Mouse (Mus musculus): Measurements from ENCODE around the gene Alpk1. TPM values are rescaled to one million over a fixed set of nuclear protein-coding genes. Genes with fewer than 3 reads are reported as not detected.

The Alpk1 gene
- polyA plus RNA-seq, 1 experiment from 2014 or later = 0.47 TPM

- ATAC-seq (ENCODE audit: low FRiP score, low TSS enrichment) (no peak), DNase-seq (no peak)
- Histone ChIP-seq H3K4me2 (ENCODE audit: low read length) (no peak overlapping the region), H3K4me1 (ENCODE audit: control insufficient read depth, insufficient read depth, low read length) (no peaks in the 10 kb centered on the region), H3K4me3 (replicated peaks; ENCODE audit: low read depth, low read length) (no peak overlapping the region), H3K9me3 (ENCODE audit: control insufficient read depth, low read length) (no peaks in the 10 kb centered on the region), H3K27ac (replicated peaks; ENCODE audit: low read depth, low read length) (no peak overlapping the region), H3K9ac (replicated peaks; ENCODE audit: low read length) (no peak overlapping the region), H3K27me3 (ENCODE audit: control insufficient read depth, insufficient read depth, low read length) (no peaks in the 10 kb centered on the region), H3K36me3 (ENCODE audit: control insufficient read depth, insufficient read depth, low read length) (peaks cover 77% of the 10 kb centered on the region)
- whole genome bisulfite sequencing = 97% methylated on average over 7 of the region's 7 CpGs
Measured at GRCm38 (mm10) chr3:127809103-127809502, 28.8 kb upstream of the Alpk1 start.

GRCm38 (mm10) chr3:127807846-127808245 is 27.5 kb upstream of the Alpk1 start:
- Histone ChIP-seq H3K27me3 (ENCODE audit: control insufficient read depth, insufficient read depth, low read length) (no peaks in the 10 kb centered on the region), H3K36me3 (ENCODE audit: control insufficient read depth, insufficient read depth, low read length) (peaks cover 66% of the 10 kb centered on the region), H3K27ac (replicated peaks; ENCODE audit: low read depth, low read length) (no peak overlapping the region), H3K9me3 (ENCODE audit: control insufficient read depth, low read length) (no peaks in the 10 kb centered on the region), H3K4me2 (ENCODE audit: low read length) (no peak overlapping the region), H3K9ac (replicated peaks; ENCODE audit: low read length) (no peak overlapping the region), H3K4me1 (ENCODE audit: control insufficient read depth, insufficient read depth, low read length) (no peaks in the 10 kb centered on the region), H3K4me3 (replicated peaks; ENCODE audit: low read depth, low read length) (no peak overlapping the region)
- ATAC-seq (ENCODE audit: low FRiP score, low TSS enrichment) = no peak
- no peak for DNase-seq
- 65% methylated on average over 5 of the region's 5 CpGs for WGBS

- Histone ChIP-seq H3K9ac (replicated peaks; ENCODE audit: low read length) (no peak overlapping the region), H3K4me2 (ENCODE audit: low read length) (no peak overlapping the region), H3K27ac (replicated peaks; ENCODE audit: low read depth, low read length) (no peak overlapping the region), H3K4me3 (replicated peaks; ENCODE audit: low read depth, low read length) (no peak overlapping the region), H3K27me3 (ENCODE audit: control insufficient read depth, insufficient read depth, low read length) (no peaks in the 10 kb centered on the region), H3K4me1 (ENCODE audit: control insufficient read depth, insufficient read depth, low read length) (no peaks in the 10 kb centered on the region), H3K9me3 (ENCODE audit: control insufficient read depth, low read length) (no peaks in the 10 kb centered on the region), H3K36me3 (ENCODE audit: control insufficient read depth, insufficient read depth, low read length) (peaks cover 48% of the 10 kb centered on the region)
- no peak for ATAC-seq (ENCODE audit: low FRiP score, low TSS enrichment)
- WGBS = 93% methylated on average over 6 of the region's 6 CpGs
- no peak for DNase-seq
Measured at GRCm38 (mm10) chr3:127805991-127806390, 25.7 kb upstream of the Alpk1 start.

- no peaks in the 10 kb centered on the region for H3K4me1 ChIP-seq (ENCODE audit: control insufficient read depth, insufficient read depth, low read length)
- H3K4me3 ChIP-seq (replicated peaks; ENCODE audit: low read depth, low read length) = no peak overlapping the region
- DNase-seq = no peak
- no peak overlapping the region for H3K27ac ChIP-seq (replicated peaks; ENCODE audit: low read depth, low read length)
- H3K36me3 ChIP-seq (ENCODE audit: control insufficient read depth, insufficient read depth, low read length) = peaks cover 41% of the 10 kb centered on the region
- H3K9ac ChIP-seq (replicated peaks; ENCODE audit: low read length) = no peak overlapping the region
- no peaks in the 10 kb centered on the region for H3K27me3 ChIP-seq (ENCODE audit: control insufficient read depth, insufficient read depth, low read length)
- H3K4me2 ChIP-seq (ENCODE audit: low read length) = no peak overlapping the region
- WGBS = 61% methylated on average over 12 of the region's 12 CpGs
- H3K9me3 ChIP-seq (ENCODE audit: control insufficient read depth, low read length) = no peaks in the 10 kb centered on the region
- no peak for ATAC-seq (ENCODE audit: low FRiP score, low TSS enrichment)
Measured at GRCm38 (mm10) chr3:127805071-127805470, 24.7 kb upstream of the Alpk1 start.

- Histone ChIP-seq H3K4me2 (ENCODE audit: low read length) (no peak overlapping the region), H3K4me3 (replicated peaks; ENCODE audit: low read depth, low read length) (no peak overlapping the region), H3K4me1 (ENCODE audit: control insufficient read depth, insufficient read depth, low read length) (no peaks in the 10 kb centered on the region), H3K9ac (replicated peaks; ENCODE audit: low read length) (no peak overlapping the region), H3K27ac (replicated peaks; ENCODE audit: low read depth, low read length) (no peak overlapping the region), H3K9me3 (ENCODE audit: control insufficient read depth, low read length) (no peaks in the 10 kb centered on the region), H3K27me3 (ENCODE audit: control insufficient read depth, insufficient read depth, low read length) (no peaks in the 10 kb centered on the region), H3K36me3 (ENCODE audit: control insufficient read depth, insufficient read depth, low read length) (peaks cover 35% of the 10 kb centered on the region)
- 81% methylated on average over 4 of the region's 4 CpGs for WGBS
- ATAC-seq (ENCODE audit: low FRiP score, low TSS enrichment) (no peak), DNase-seq (no peak)
Measured at GRCm38 (mm10) chr3:127804439-127804838, 24.1 kb upstream of the Alpk1 start.

- Histone ChIP-seq H3K27me3 (ENCODE audit: control insufficient read depth, insufficient read depth, low read length) (no peaks in the 10 kb centered on the region), H3K4me3 (replicated peaks; ENCODE audit: low read depth, low read length) (no peak overlapping the region), H3K36me3 (ENCODE audit: control insufficient read depth, insufficient read depth, low read length) (peaks cover 19% of the 10 kb centered on the region), H3K9me3 (ENCODE audit: control insufficient read depth, low read length) (no peaks in the 10 kb centered on the region), H3K4me1 (ENCODE audit: control insufficient read depth, insufficient read depth, low read length) (no peaks in the 10 kb centered on the region), H3K9ac (replicated peaks; ENCODE audit: low read length) (no peak overlapping the region), H3K4me2 (ENCODE audit: low read length) (no peak overlapping the region), H3K27ac (replicated peaks; ENCODE audit: low read depth, low read length) (no peak overlapping the region)
- DNase-seq (no peak), ATAC-seq (ENCODE audit: low FRiP score, low TSS enrichment) (no peak)
- 54% methylated on average over 8 of the region's 8 CpGs for WGBS
Measured at GRCm38 (mm10) chr3:127802814-127803213, 22.5 kb upstream of the Alpk1 start.

- no peak overlapping the region for H3K27ac ChIP-seq (replicated peaks; ENCODE audit: low read depth, low read length)
- H3K36me3 ChIP-seq (ENCODE audit: control insufficient read depth, insufficient read depth, low read length) = peaks cover 8% of the 10 kb centered on the region; the same call in 1 of the 2 replicates
- no peak overlapping the region for H3K4me3 ChIP-seq (replicated peaks; ENCODE audit: low read depth, low read length)
- H3K4me1 ChIP-seq (ENCODE audit: control insufficient read depth, insufficient read depth, low read length) = no peaks in the 10 kb centered on the region
- H3K4me2 ChIP-seq (ENCODE audit: low read length) = no peak overlapping the region
- WGBS = 94% methylated on average over 8 of the region's 8 CpGs
- no peak for ATAC-seq (ENCODE audit: low FRiP score, low TSS enrichment)
- DNase-seq = no peak
- H3K27me3 ChIP-seq (ENCODE audit: control insufficient read depth, insufficient read depth, low read length) = no peaks in the 10 kb centered on the region
- H3K9ac ChIP-seq (replicated peaks; ENCODE audit: low read length) = no peak overlapping the region
- no peaks in the 10 kb centered on the region for H3K9me3 ChIP-seq (ENCODE audit: control insufficient read depth, low read length)
Measured at GRCm38 (mm10) chr3:127801162-127801561, 20.8 kb upstream of the Alpk1 start.

GRCm38 (mm10) chr3:127796271-127796670 is 15.9 kb upstream of the Alpk1 start:
- DNase-seq (no peak), ATAC-seq (ENCODE audit: low FRiP score, low TSS enrichment) (no peak)
- Histone ChIP-seq H3K27me3 (ENCODE audit: control insufficient read depth, insufficient read depth, low read length) (peaks cover 7% of the 10 kb centered on the region; the same call in 1 of the 2 replicates), H3K4me1 (ENCODE audit: control insufficient read depth, insufficient read depth, low read length) (peaks cover under 1% of the 10 kb centered on the region; the same call in 1 of the 2 replicates), H3K4me3 (replicated peaks; ENCODE audit: low read depth, low read length) (no peak overlapping the region), H3K9me3 (ENCODE audit: control insufficient read depth, low read length) (no peaks in the 10 kb centered on the region), H3K4me2 (ENCODE audit: low read length) (no peak overlapping the region), H3K27ac (replicated peaks; ENCODE audit: low read depth, low read length) (no peak overlapping the region), H3K36me3 (ENCODE audit: control insufficient read depth, insufficient read depth, low read length) (no peaks in the 10 kb centered on the region), H3K9ac (replicated peaks; ENCODE audit: low read length) (no peak overlapping the region)
- 97% methylated on average over 7 of the region's 7 CpGs for WGBS

GRCm38 (mm10) chr3:127795762-127796161 is 15.4 kb upstream of the Alpk1 start:
- H3K36me3 ChIP-seq (ENCODE audit: control insufficient read depth, insufficient read depth, low read length) = no peaks in the 10 kb centered on the region
- ATAC-seq (ENCODE audit: low FRiP score, low TSS enrichment) = no peak
- H3K4me3 ChIP-seq (replicated peaks; ENCODE audit: low read depth, low read length) = no peak overlapping the region
- H3K9ac ChIP-seq (replicated peaks; ENCODE audit: low read length) = no peak overlapping the region
- 96% methylated on average over 3 of the region's 3 CpGs for WGBS
- no peaks in the 10 kb centered on the region for H3K9me3 ChIP-seq (ENCODE audit: control insufficient read depth, low read length)
- peaks cover 12% of the 10 kb centered on the region; the same call in 1 of the 2 replicates for H3K27me3 ChIP-seq (ENCODE audit: control insufficient read depth, insufficient read depth, low read length)
- H3K4me2 ChIP-seq (ENCODE audit: low read length) = no peak overlapping the region
- H3K27ac ChIP-seq (replicated peaks; ENCODE audit: low read depth, low read length) = no peak overlapping the region
- DNase-seq = no peak
- H3K4me1 ChIP-seq (ENCODE audit: control insufficient read depth, insufficient read depth, low read length) = peaks cover 5% of the 10 kb centered on the region; the same call in 1 of the 2 replicates

All from midbrain, embryonic 14.5 days (tissue).